Mouse (Mus musculus): ENCODE measurements around the gene Sh3pxd2a.

The Sh3pxd2a gene

GRCm38 (mm10) chr19:47372044-47372443 lies 92.2 kb downstream of the Sh3pxd2a start:
- peaks cover 57% of the 10 kb centered on the region for H3K4me1 ChIP-seq (replicated peaks; ENCODE audit: low read depth, low read length)
- no peaks in the 10 kb centered on the region for H3K27me3 ChIP-seq (ENCODE audit: insufficient read depth, low read length)
- H3K4me3 ChIP-seq (replicated peaks; ENCODE audit: low read length) = no peak overlapping the region
- H3K9me3 ChIP-seq (ENCODE audit: low read length) = no peaks in the 10 kb centered on the region
- no peaks in the 10 kb centered on the region for H3K36me3 ChIP-seq (ENCODE audit: insufficient read depth, low read length)
- TF ChIP-seq NANOG (IDR thresholded peaks at IDR 0.05; ENCODE audit: borderline replicate concordance, low read length) (no peak), CTCF (conservative IDR thresholded peaks at IDR 0.05; ENCODE audit: low read length) (peak; percentile 44)

- Histone ChIP-seq H3K9me3 (ENCODE audit: low read length) (no peaks in the 10 kb centered on the region), H3K4me1 (replicated peaks; ENCODE audit: low read depth, low read length) (peaks cover 54% of the 10 kb centered on the region), H3K27me3 (ENCODE audit: insufficient read depth, low read length) (no peaks in the 10 kb centered on the region), H3K4me3 (replicated peaks; ENCODE audit: low read length) (no peak overlapping the region), H3K36me3 (ENCODE audit: insufficient read depth, low read length) (no peaks in the 10 kb centered on the region)
- TF ChIP-seq NANOG (IDR thresholded peaks at IDR 0.05; ENCODE audit: borderline replicate concordance, low read length) (no peak), POU5F1 (IDR thresholded peaks at IDR 0.05; ENCODE audit: borderline replicate concordance, low read length) (no peak), CTCF (conservative IDR thresholded peaks at IDR 0.05; ENCODE audit: low read length) (no peak)
Observed at GRCm38 (mm10) chr19:47371521-47371920, 92.7 kb downstream of the Sh3pxd2a start.

DNA sequence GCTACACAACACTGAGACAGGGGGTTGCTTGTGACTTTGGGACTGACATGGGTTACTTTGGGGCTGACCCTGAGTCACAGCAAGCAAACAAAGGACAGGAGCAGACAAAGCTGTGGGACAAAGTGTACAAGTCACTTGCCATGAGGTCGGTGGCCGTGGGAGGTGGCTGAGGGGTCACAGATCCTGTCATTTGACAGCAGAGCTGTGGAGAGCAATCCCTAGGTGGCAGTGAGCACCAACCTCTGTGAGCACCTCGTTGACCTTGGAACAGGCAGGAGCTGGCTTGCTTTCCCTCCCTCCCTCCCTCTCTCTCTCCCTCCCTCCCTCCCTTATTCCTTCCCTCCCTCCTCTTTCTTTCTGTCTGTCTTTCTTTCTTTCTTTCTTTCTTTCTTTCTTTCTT lies 95.2 kb downstream of the Sh3pxd2a start:
- Histone ChIP-seq H3K36me3 (ENCODE audit: insufficient read depth, low read length) (peaks cover 9% of the 10 kb centered on the region; the same call in 1 of the 2 replicates), H3K27me3 (ENCODE audit: insufficient read depth, low read length) (no peaks in the 10 kb centered on the region), H3K4me1 (replicated peaks; ENCODE audit: low read depth, low read length) (peaks cover 40% of the 10 kb centered on the region), H3K9me3 (ENCODE audit: low read length) (peaks cover 2% of the 10 kb centered on the region; the same call in 1 of the 2 replicates), H3K4me3 (replicated peaks; ENCODE audit: low read length) (no peak overlapping the region)
- TF ChIP-seq POU5F1 (IDR thresholded peaks at IDR 0.05; ENCODE audit: borderline replicate concordance, low read length) (no peak), NANOG (IDR thresholded peaks at IDR 0.05; ENCODE audit: borderline replicate concordance, low read length) (no peak), CTCF (conservative IDR thresholded peaks at IDR 0.05; ENCODE audit: low read length) (no peak)

DNA sequence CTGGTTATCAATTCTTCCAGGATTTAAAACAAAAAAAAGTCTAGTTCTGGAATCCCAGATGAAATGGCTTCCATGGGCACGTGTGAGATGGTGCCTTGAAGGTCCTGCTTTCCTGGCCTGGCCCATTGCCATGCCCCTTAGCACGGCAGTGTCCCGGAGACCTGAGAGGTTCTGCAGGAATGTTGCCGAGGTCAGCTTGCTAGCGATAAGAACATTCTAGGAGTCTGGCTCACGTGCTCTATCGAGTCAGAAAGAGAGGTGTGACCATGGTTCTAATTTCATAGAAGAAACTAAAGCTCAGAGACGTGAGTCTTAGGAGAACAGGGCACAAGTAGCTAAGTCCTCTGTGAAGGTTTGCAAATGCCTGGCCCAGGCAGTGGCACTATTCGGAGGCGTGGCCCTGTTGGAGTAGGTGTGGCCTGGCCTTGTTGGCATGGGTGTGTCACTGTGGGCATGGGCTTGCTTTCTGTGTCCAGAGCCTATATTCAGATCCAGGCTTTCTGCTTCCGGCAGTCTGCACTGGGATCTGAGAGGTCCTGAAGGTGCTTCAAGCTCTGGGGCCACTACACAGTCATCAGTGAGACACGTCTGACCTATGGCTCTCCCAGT lies 96.8 kb downstream of the Sh3pxd2a start:
- no peak for TF ChIP-seq NANOG (IDR thresholded peaks at IDR 0.05; ENCODE audit: borderline replicate concordance, low read length)
- TF ChIP-seq POU5F1 (IDR thresholded peaks at IDR 0.05; ENCODE audit: borderline replicate concordance, low read length) = no peak
- TF ChIP-seq CTCF (conservative IDR thresholded peaks at IDR 0.05; ENCODE audit: low read length) = no peak
- Histone ChIP-seq H3K9me3 (ENCODE audit: low read length) (peaks cover 2% of the 10 kb centered on the region; the same call in 1 of the 2 replicates), H3K36me3 (ENCODE audit: insufficient read depth, low read length) (peaks cover 25% of the 10 kb centered on the region), H3K4me3 (replicated peaks; ENCODE audit: low read length) (no peak overlapping the region), H3K27me3 (ENCODE audit: insufficient read depth, low read length) (no peaks in the 10 kb centered on the region), H3K4me1 (replicated peaks; ENCODE audit: low read depth, low read length) (peaks cover 30% of the 10 kb centered on the region)

- no peak for TF ChIP-seq NANOG (IDR thresholded peaks at IDR 0.05; ENCODE audit: borderline replicate concordance, low read length)
- H3K36me3 ChIP-seq (ENCODE audit: insufficient read depth, low read length) = peaks cover 32% of the 10 kb centered on the region
Observed at GRCm38 (mm10) chr19:47366576-47366975, 97.6 kb downstream of the Sh3pxd2a start.

DNA sequence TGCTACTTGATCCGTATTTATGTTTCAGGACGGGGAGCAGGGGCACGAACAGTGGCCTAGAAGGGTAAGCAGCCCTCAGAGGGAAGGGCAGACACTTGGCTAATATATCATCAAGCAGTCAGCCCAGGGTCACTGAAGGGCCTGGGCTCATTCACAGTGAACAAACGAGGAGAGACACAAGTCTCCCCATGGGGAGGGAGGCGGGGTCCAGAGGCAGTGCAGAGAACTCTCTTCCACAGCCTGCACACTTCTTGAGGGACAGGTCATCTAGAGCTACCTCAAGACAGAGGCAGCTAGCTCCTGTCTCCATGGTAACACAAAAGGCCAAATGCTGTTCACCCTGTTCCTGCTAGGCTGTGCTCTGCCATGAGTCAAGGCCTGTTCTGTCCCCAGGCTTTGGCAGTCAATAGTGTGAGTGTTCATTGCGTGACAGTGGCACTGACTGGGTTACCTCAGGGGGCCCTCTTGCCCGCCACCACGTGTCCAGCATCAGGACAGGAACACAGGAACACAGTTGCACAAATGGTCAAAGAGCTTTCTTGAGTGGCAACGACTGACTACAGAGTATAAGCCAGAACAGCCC lies 101.0 kb downstream of the Sh3pxd2a start:
- no peak overlapping the region for H3K4me3 ChIP-seq (replicated peaks; ENCODE audit: low read length)
- H3K36me3 ChIP-seq (ENCODE audit: insufficient read depth, low read length) = peaks cover 32% of the 10 kb centered on the region
- H3K9me3 ChIP-seq (ENCODE audit: low read length) = peaks cover 2% of the 10 kb centered on the region; the same call in 1 of the 2 replicates
- H3K27me3 ChIP-seq (ENCODE audit: insufficient read depth, low read length) = no peaks in the 10 kb centered on the region
- no peak for TF ChIP-seq NANOG (IDR thresholded peaks at IDR 0.05; ENCODE audit: borderline replicate concordance, low read length)
- no peak for TF ChIP-seq CTCF (conservative IDR thresholded peaks at IDR 0.05; ENCODE audit: low read length)
- TF ChIP-seq POU5F1 (IDR thresholded peaks at IDR 0.05; ENCODE audit: borderline replicate concordance, low read length) = no peak
- H3K4me1 ChIP-seq (replicated peaks; ENCODE audit: low read depth, low read length) = peaks cover 47% of the 10 kb centered on the region

More at GRCm38 (mm10) chr19:47366576-47366975, 97.6 kb downstream of the Sh3pxd2a start:
- no peaks in the 10 kb centered on the region for H3K27me3 ChIP-seq (ENCODE audit: insufficient read depth, low read length)
- no peak overlapping the region for H3K4me3 ChIP-seq (replicated peaks; ENCODE audit: low read length)
- peaks cover 28% of the 10 kb centered on the region for H3K4me1 ChIP-seq (replicated peaks; ENCODE audit: low read depth, low read length)
- peaks cover 2% of the 10 kb centered on the region; the same call in 1 of the 2 replicates for H3K9me3 ChIP-seq (ENCODE audit: low read length)

- H3K27me3 ChIP-seq (ENCODE audit: insufficient read depth, low read length) = no peaks in the 10 kb centered on the region
- no peak overlapping the region for H3K4me3 ChIP-seq (replicated peaks; ENCODE audit: low read length)
- peaks cover 2% of the 10 kb centered on the region; the same call in 1 of the 2 replicates for H3K9me3 ChIP-seq (ENCODE audit: low read length)
- H3K36me3 ChIP-seq (ENCODE audit: insufficient read depth, low read length) = peaks cover 38% of the 10 kb centered on the region
- peaks cover 50% of the 10 kb centered on the region for H3K4me1 ChIP-seq (replicated peaks; ENCODE audit: low read depth, low read length)
- TF ChIP-seq NANOG (IDR thresholded peaks at IDR 0.05; ENCODE audit: borderline replicate concordance, low read length) = no peak
- TF ChIP-seq CTCF (conservative IDR thresholded peaks at IDR 0.05; ENCODE audit: low read length) = peak; percentile 17
Observed at GRCm38 (mm10) chr19:47360921-47361320, 103.3 kb downstream of the Sh3pxd2a start.

DNA sequence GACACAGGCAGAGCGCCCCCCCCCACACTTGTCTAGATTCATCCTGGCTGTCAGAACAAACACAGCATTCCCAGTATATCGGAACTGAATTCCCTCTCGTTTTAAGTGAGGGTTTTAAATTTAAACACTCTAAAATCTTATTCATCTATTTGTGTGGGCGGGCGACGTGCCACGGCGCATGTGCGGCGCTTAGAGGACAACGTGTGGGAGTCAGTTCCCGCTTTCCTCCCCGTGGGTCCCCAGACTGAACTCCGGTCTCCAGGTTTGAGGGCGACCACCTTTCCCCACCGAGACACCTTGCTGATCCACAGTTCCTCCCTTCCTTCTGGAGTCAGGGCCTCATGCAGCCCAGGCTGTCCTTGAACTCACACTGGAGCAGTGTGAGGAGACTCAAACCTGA lies 104.2 kb downstream of the Sh3pxd2a start:
- peak overlapping the region; percentile 84 for H3K4me3 ChIP-seq (replicated peaks; ENCODE audit: low read length)
- peaks cover 38% of the 10 kb centered on the region for H3K36me3 ChIP-seq (ENCODE audit: insufficient read depth, low read length)
- peaks cover 43% of the 10 kb centered on the region for H3K4me1 ChIP-seq (replicated peaks; ENCODE audit: low read depth, low read length)
- no peak for TF ChIP-seq NANOG (IDR thresholded peaks at IDR 0.05; ENCODE audit: borderline replicate concordance, low read length)
- TF ChIP-seq POU5F1 (IDR thresholded peaks at IDR 0.05; ENCODE audit: borderline replicate concordance, low read length) = no peak
- no peaks in the 10 kb centered on the region for H3K27me3 ChIP-seq (ENCODE audit: insufficient read depth, low read length)
- H3K9me3 ChIP-seq (ENCODE audit: low read length) = peaks cover 2% of the 10 kb centered on the region; the same call in 1 of the 2 replicates
